Mouse (Mus musculus) forebrain, embryonic 12.5 days (tissue): ENCODE data around the gene Esrrg. TPM values are rescaled to one million over a fixed set of nuclear protein-coding genes. Genes with fewer than 3 reads are reported as not detected.

ENCODE experiments used
- ATAC-seq: fragments of 200-750 bp; cut with Nextera tagmentation; 2 replicates; pipeline ENCODE4 v1.8.0; 2017; ENCODE audit warnings: moderate TSS enrichment; ENCODE audit not compliant: low FRiP score
- H3K27ac ChIP-seq: fragments of 300-500 bp; sonication (generic); 2 replicates; pipeline ENCODE4 v1.5.1; 2016; ENCODE audit warnings: mild to moderate bottlenecking
- H3K27me3 ChIP-seq: fragments of 300-500 bp; sonication (generic); 2 replicates; pipeline ENCODE4 v1.6.1; 2016; ENCODE audit warnings: mild to moderate bottlenecking
- H3K36me3 ChIP-seq: fragments of 300-500 bp; sonication (generic); replicated peaks from 2 replicates; pipeline ENCODE4 v1.6.1; 2016; ENCODE audit warnings: mild to moderate bottlenecking
- H3K4me1 ChIP-seq: fragments of 300-500 bp; sonication (generic); 2 replicates; pipeline ENCODE4 v1.6.1; 2016
- H3K4me2 ChIP-seq: fragments of 300-500 bp; sonication (generic); 2 replicates; pipeline ENCODE4 v1.6.1; 2016; ENCODE audit warnings: mild to moderate bottlenecking, moderate library complexity
- H3K4me3 ChIP-seq: fragments of 300-500 bp; sonication (generic); replicated peaks from 2 replicates; pipeline ENCODE4 v1.5.1; 2016; ENCODE audit warnings: mild to moderate bottlenecking
- H3K9ac ChIP-seq: fragments of 300-500 bp; sonication (generic); 2 replicates; pipeline ENCODE4 v1.6.1; 2016; ENCODE audit warnings: mild to moderate bottlenecking
- H3K9me3 ChIP-seq: fragments of 300-500 bp; sonication (generic); 2 replicates; pipeline ENCODE4 v1.6.1; 2016
- WGBS: fragments of 180-500 bp; shearing (Covaris S2); methylation state at CpG from one replicate; pipeline ENCODE4 v1.1.7; 2016; 5-methylcytosine and 5-hydroxymethylcytosine counted together
- polyA plus RNA-seq: library from polyadenylated mRNA; unstranded; fragments of >200 nt; fragmentation: Nextera tagmentation; extraction: Ambion mirVana; gene quantifications from 2 replicates; pipeline ENCODE4 v1.2.1, GENCODE M21; 2016

The Esrrg gene
- polyA plus RNA-seq, 1 experiment from 2014 or later, result 8.1 TPM

- no peak overlapping the region for H3K9ac ChIP-seq
- peak; percentile 80 for ATAC-seq
- WGBS, result 35% methylated on average over 13 of the region's 13 CpGs
- peak overlapping the region; percentile 31; the same call in 1 of the 2 replicates for H3K27ac ChIP-seq
- H3K4me3 ChIP-seq, result no peak overlapping the region
- peaks cover 9% of the 10 kb centered on the region; the same call in 1 of the 2 replicates for H3K27me3 ChIP-seq
- H3K4me1 ChIP-seq, result peaks cover 41% of the 10 kb centered on the region
- H3K4me2 ChIP-seq, result no peak overlapping the region
- no peaks in the 10 kb centered on the region for H3K36me3 ChIP-seq
- H3K9me3 ChIP-seq, result no peaks in the 10 kb centered on the region
These were observed 476.7 kb downstream of the Esrrg start for GRCm38 (mm10) chr1:188085116-188085879.

- 85% methylated on average over 3 of the region's 3 CpGs for WGBS
- Histone ChIP-seq H3K4me3 (no peak overlapping the region), H3K9me3 (no peaks in the 10 kb centered on the region), H3K27ac (no peak overlapping the region), H3K9ac (no peak overlapping the region), H3K4me2 (no peak overlapping the region), H3K4me1 (no peaks in the 10 kb centered on the region), H3K36me3 (no peaks in the 10 kb centered on the region), H3K27me3 (no peaks in the 10 kb centered on the region)
- no peak for ATAC-seq
These were observed 485.1 kb downstream of the Esrrg start for GRCm38 (mm10) chr1:188093724-188094123.

- WGBS, result 81% methylated on average over 7 of the region's 7 CpGs
These were observed 493.2 kb downstream of the Esrrg start for GRCm38 (mm10) chr1:188101832-188102231.

GRCm38 (mm10) chr1:188103179-188103578 lies 494.6 kb downstream of the Esrrg start:
- Histone ChIP-seq H3K27ac (no peak overlapping the region), H3K4me1 (peaks cover 17% of the 10 kb centered on the region)

More at GRCm38 (mm10) chr1:188101832-188102231, 493.2 kb downstream of the Esrrg start:
- H3K4me3 ChIP-seq, result no peak overlapping the region
- H3K9ac ChIP-seq, result no peak overlapping the region
- H3K27me3 ChIP-seq, result no peaks in the 10 kb centered on the region
- no peak overlapping the region for H3K4me2 ChIP-seq
- peaks cover 14% of the 10 kb centered on the region for H3K4me1 ChIP-seq
- no peaks in the 10 kb centered on the region for H3K36me3 ChIP-seq
- no peaks in the 10 kb centered on the region for H3K9me3 ChIP-seq
- ATAC-seq, result no peak
- H3K27ac ChIP-seq, result no peak overlapping the region

GRCm38 (mm10) chr1:188105516-188105915 lies 496.9 kb downstream of the Esrrg start:
- no peak overlapping the region for H3K4me3 ChIP-seq
- no peaks in the 10 kb centered on the region for H3K27me3 ChIP-seq
- no peaks in the 10 kb centered on the region for H3K9me3 ChIP-seq
- no peak for ATAC-seq
- peaks cover 18% of the 10 kb centered on the region for H3K4me1 ChIP-seq
- H3K4me2 ChIP-seq, result no peak overlapping the region
- no peaks in the 10 kb centered on the region for H3K36me3 ChIP-seq
- 16% methylated on average over 4 of the region's 4 CpGs for WGBS
- H3K27ac ChIP-seq, result no peak overlapping the region
- no peak overlapping the region for H3K9ac ChIP-seq

More at GRCm38 (mm10) chr1:188103179-188103578, 494.6 kb downstream of the Esrrg start:
- WGBS, result 54% methylated on average over 3 of the region's 3 CpGs
- no peaks in the 10 kb centered on the region for H3K9me3 ChIP-seq
- no peaks in the 10 kb centered on the region for H3K36me3 ChIP-seq
- no peak for ATAC-seq
- H3K9ac ChIP-seq, result no peak overlapping the region
- H3K4me2 ChIP-seq, result no peak overlapping the region
- H3K27me3 ChIP-seq, result no peaks in the 10 kb centered on the region
- no peak overlapping the region for H3K4me3 ChIP-seq

GRCm38 (mm10) chr1:188107946-188108345 lies 499.4 kb downstream of the Esrrg start:
- H3K4me3 ChIP-seq, result no peak overlapping the region
- 69% methylated on average over 6 of the region's 6 CpGs for WGBS
- H3K27me3 ChIP-seq, result no peaks in the 10 kb centered on the region
- ATAC-seq, result no peak
- peaks cover 18% of the 10 kb centered on the region for H3K4me1 ChIP-seq
- H3K36me3 ChIP-seq, result no peaks in the 10 kb centered on the region
- H3K27ac ChIP-seq, result no peak overlapping the region
- no peak overlapping the region for H3K9ac ChIP-seq
- no peak overlapping the region for H3K4me2 ChIP-seq
- H3K9me3 ChIP-seq, result no peaks in the 10 kb centered on the region

GRCm38 (mm10) chr1:188111552-188111951 lies 503.0 kb downstream of the Esrrg start:
- 84% methylated on average over 3 of the region's 3 CpGs for WGBS
- Histone ChIP-seq H3K9me3 (no peaks in the 10 kb centered on the region), H3K36me3 (no peaks in the 10 kb centered on the region), H3K4me1 (0 out of 2 replicates have a peak, but pooled peaks cover 3% of the 10 kb centered on the region), H3K4me2 (no peak overlapping the region), H3K27me3 (no peaks in the 10 kb centered on the region), H3K9ac (no peak overlapping the region), H3K27ac (no peak overlapping the region), H3K4me3 (no peak overlapping the region)
- ATAC-seq, result no peak

- H3K4me2 ChIP-seq, result no peak overlapping the region
- no peak overlapping the region for H3K27ac ChIP-seq
- no peak overlapping the region for H3K4me3 ChIP-seq
- no peak for ATAC-seq
- no peaks in the 10 kb centered on the region for H3K36me3 ChIP-seq
- peaks cover under 1% of the 10 kb centered on the region; the same call in 1 of the 2 replicates for H3K4me1 ChIP-seq
- no peak overlapping the region for H3K9ac ChIP-seq
- H3K27me3 ChIP-seq, result no peaks in the 10 kb centered on the region
- 86% methylated on average over 3 of the region's 3 CpGs for WGBS
- H3K9me3 ChIP-seq, result no peaks in the 10 kb centered on the region
These were observed 504.6 kb downstream of the Esrrg start for GRCm38 (mm10) chr1:188113240-188113639.

- H3K4me2 ChIP-seq, result no peak overlapping the region
- H3K36me3 ChIP-seq, result no peaks in the 10 kb centered on the region
- H3K4me3 ChIP-seq, result no peak overlapping the region
- H3K9ac ChIP-seq, result no peak overlapping the region
- no peaks in the 10 kb centered on the region for H3K27me3 ChIP-seq
- peak; percentile 58; the same call in 1 of the 2 replicates for ATAC-seq
- H3K9me3 ChIP-seq, result no peaks in the 10 kb centered on the region
- H3K27ac ChIP-seq, result no peak overlapping the region
- WGBS, result 52% methylated on average over 3 of the region's 3 CpGs
- H3K4me1 ChIP-seq, result peaks cover 4% of the 10 kb centered on the region; the same call in 1 of the 2 replicates
These were observed 509.5 kb downstream of the Esrrg start for GRCm38 (mm10) chr1:188118125-188118524.

- Histone ChIP-seq H3K36me3 (no peaks in the 10 kb centered on the region), H3K4me1 (peaks cover 4% of the 10 kb centered on the region; the same call in 1 of the 2 replicates), H3K9ac (no peak overlapping the region), H3K27ac (no peak overlapping the region), H3K4me3 (no peak overlapping the region), H3K4me2 (no peak overlapping the region), H3K27me3 (no peaks in the 10 kb centered on the region), H3K9me3 (no peaks in the 10 kb centered on the region)
- ATAC-seq, result no peak
- 88% methylated on average over 8 of the region's 8 CpGs for WGBS
These were observed 511.2 kb downstream of the Esrrg start for GRCm38 (mm10) chr1:188119806-188120205.

- no peak for ATAC-seq
- Histone ChIP-seq H3K9ac (no peak overlapping the region), H3K4me3 (no peak overlapping the region), H3K4me1 (no peaks in the 10 kb centered on the region), H3K27ac (no peak overlapping the region), H3K36me3 (no peaks in the 10 kb centered on the region), H3K9me3 (no peaks in the 10 kb centered on the region), H3K4me2 (no peak overlapping the region), H3K27me3 (no peaks in the 10 kb centered on the region)
- WGBS, result 92% methylated on average over 6 of the region's 6 CpGs
These were observed 517.0 kb downstream of the Esrrg start for GRCm38 (mm10) chr1:188125521-188126021.

GRCm38 (mm10) chr1:188136126-188136525 lies 527.5 kb downstream of the Esrrg start:
- no peak overlapping the region for H3K4me3 ChIP-seq
- no peak overlapping the region for H3K9ac ChIP-seq
- H3K27ac ChIP-seq, result no peak overlapping the region
- H3K4me1 ChIP-seq, result peaks cover 14% of the 10 kb centered on the region
- ATAC-seq, result no peak
- H3K27me3 ChIP-seq, result no peaks in the 10 kb centered on the region
- no peak overlapping the region for H3K4me2 ChIP-seq
- 68% methylated on average over 5 of the region's 5 CpGs for WGBS
- H3K9me3 ChIP-seq, result no peaks in the 10 kb centered on the region
- H3K36me3 ChIP-seq, result no peaks in the 10 kb centered on the region
